Mouse (Mus musculus) cerebellum, adult (tissue): ENCODE measurements at regions not wholly inside any gene's neighbourhood (a gene's known extent, or its start where the extent isn't known, plus 50 kb on each side); places are given as distances from the start of the nearest gene placed in this dataset.

ENCODE experiments used
- ATAC-seq: cut with Nextera tagmentation; 2 replicates; pipeline ENCODE4 v1.9.2; 2017; ENCODE audit warnings: mild to moderate bottlenecking, moderate library complexity, mixed read lengths; ENCODE audit not compliant: insufficient number of reproducible peaks, low FRiP score, low TSS enrichment

- no peak for ATAC-seq
Observed at GRCm38 (mm10) chr11:7408992-7409391, 195.3 kb upstream of the Igfbp3 start.

- ATAC-seq = no peak
Observed at GRCm38 (mm10) chr11:7404666-7405065, 190.9 kb upstream of the Igfbp3 start.

- no peak for ATAC-seq
Observed at GRCm38 (mm10) chr11:7371835-7372234, 158.1 kb upstream of the Igfbp3 start.

GRCm38 (mm10) chr11:7361388-7361787, 147.7 kb upstream of the Igfbp3 start:
- ATAC-seq = no peak

GRCm38 (mm10) chr11:7348601-7349000, 134.9 kb upstream of the Igfbp3 start:
- no peak for ATAC-seq

GRCm38 (mm10) chr11:7337826-7338225, 124.1 kb upstream of the Igfbp3 start:
- ATAC-seq = no peak

- no peak for ATAC-seq
Observed at GRCm38 (mm10) chr11:7317409-7317970, 103.8 kb upstream of the Igfbp3 start.

- no peak for ATAC-seq
Observed at GRCm38 (mm10) chr11:7296252-7296651, 82.5 kb upstream of the Igfbp3 start.

GRCm38 (mm10) chr11:7289242-7289938, 75.7 kb upstream of the Igfbp3 start:
- no peak for ATAC-seq

GRCm38 (mm10) chr11:7284836-7285490, 71.2 kb upstream of the Igfbp3 start:
- no peak for ATAC-seq

- ATAC-seq = no peak
Observed at GRCm38 (mm10) chr11:7282981-7283380, 69.3 kb upstream of the Igfbp3 start.

GRCm38 (mm10) chr11:7282188-7282587, 68.5 kb upstream of the Igfbp3 start:
- ATAC-seq = no peak

- no peak for ATAC-seq
Observed at GRCm38 (mm10) chr11:7281656-7282055, 67.9 kb upstream of the Igfbp3 start.

- no peak for ATAC-seq
Observed at GRCm38 (mm10) chr11:7279891-7280290, 66.2 kb upstream of the Igfbp3 start.

GRCm38 (mm10) chr11:7272543-7272942, 58.8 kb upstream of the Igfbp3 start:
- ATAC-seq = no peak

- ATAC-seq = no peak
Observed at GRCm38 (mm10) chr11:7270916-7271315, 57.2 kb upstream of the Igfbp3 start.

GRCm38 (mm10) chr11:7263971-7264370, 50.2 kb upstream of the Igfbp3 start:
- no peak for ATAC-seq
